Mouse (Mus musculus) limb, embryonic 14.5 days (tissue): ENCODE measurements around the gene Rsg1. TPM values are rescaled to one million over a fixed set of nuclear protein-coding genes. Genes with fewer than 3 reads are reported as not detected.

Experiments used
- ATAC-seq: fragments of 200-750 bp; cut with Nextera tagmentation; 2 replicates; pipeline ENCODE4 v1.8.0; 2017; ENCODE audit warnings: low read depth, moderate number of reproducible peaks, moderate TSS enrichment; ENCODE audit not compliant: low FRiP score
- DNase-seq: peaks from one replicate; pipeline ENCODE4 v3.0.0-alpha.2; 2015; ENCODE audit warnings: low spot score
- H3K27ac ChIP-seq: fragments of 300-500 bp; sonication (generic); replicated peaks from 2 replicates; pipeline ENCODE4 v1.5.1; 2014; ENCODE audit warnings: low read depth, mild to moderate bottlenecking, low read length, moderate library complexity, mixed read lengths
- H3K27me3 ChIP-seq: fragments of 300-500 bp; sonication (generic); 2 replicates; pipeline ENCODE4 v1.6.1; 2014; ENCODE audit warnings: low read length, mixed read lengths; ENCODE audit not compliant: control insufficient read depth, insufficient read depth
- H3K36me3 ChIP-seq: fragments of 300-500 bp; sonication (generic); 2 replicates; pipeline ENCODE4 v1.6.1; 2014; ENCODE audit warnings: mild to moderate bottlenecking, low read length, moderate library complexity, mixed read lengths; ENCODE audit not compliant: control insufficient read depth, insufficient read depth
- H3K4me1 ChIP-seq: fragments of 300-500 bp; sonication (generic); 2 replicates; pipeline ENCODE4 v1.6.1; 2014; ENCODE audit warnings: antibody characterized with exemption, low read length, mixed read lengths; ENCODE audit not compliant: control insufficient read depth, insufficient read depth
- H3K4me2 ChIP-seq: fragments of 300-500 bp; sonication (generic); replicated peaks from 2 replicates; pipeline ENCODE4 v1.6.1; 2014; ENCODE audit warnings: low read depth, mild to moderate bottlenecking, low read length, moderate library complexity; ENCODE audit not compliant: severe bottlenecking
- H3K4me3 ChIP-seq: fragments of 300-500 bp; sonication (generic); replicated peaks from 2 replicates; pipeline ENCODE4 v1.5.1; 2014; ENCODE audit warnings: low read length
- H3K9ac ChIP-seq: fragments of 300-500 bp; sonication (generic); 2 replicates; pipeline ENCODE4 v1.6.1; 2014; ENCODE audit warnings: mild to moderate bottlenecking, low read depth, low read length, moderate library complexity; ENCODE audit not compliant: severe bottlenecking
- H3K9me3 ChIP-seq: fragments of 300-500 bp; sonication (generic); 2 replicates; pipeline ENCODE4 v1.6.1; 2016; ENCODE audit warnings: low read length; ENCODE audit not compliant: control insufficient read depth
- POLR2A ChIP-seq: fragments of 200-500 bp; IDR thresholded peaks from 2 replicates; pipeline ENCODE4 v1.8.0; 2012; ENCODE audit warnings: inconsistent platforms, mild to moderate bottlenecking, moderate library complexity, borderline replicate concordance; ENCODE audit not compliant: insufficient read depth, insufficient read length; ENCODE audit errors: extremely low read depth
- WGBS: fragments of 180-500 bp; shearing (Covaris S2); extraction: QIAGEN DNeasy Blood & Tissue Kit; methylation state at CpG from one replicate; pipeline ENCODE4 v1.1.7; 2014; 5-methylcytosine and 5-hydroxymethylcytosine counted together
- polyA plus RNA-seq, 2 experiments: library from polyadenylated mRNA; depleted of rRNA in 1 of 2; stranded (reverse) in 1 of 2; unstranded in 1 of 2; fragments of >200 nt; fragmentation: Nextera tagmentation in 1 of 2; extraction: Ambion mirVana in 1 of 2; gene quantifications; 2 replicates each; pipeline versions ENCODE4 v1.2.1 to v1.2.3; 2012 to 2014

The Rsg1 gene
- polyA plus RNA-seq, 2 experiments: 3.6 to 5.5 TPM

- Histone ChIP-seq H3K9me3 (no peaks in the 10 kb centered on the region), H3K27me3 (no peaks in the 10 kb centered on the region), H3K4me3 (no peak overlapping the region), H3K9ac (no peak overlapping the region), H3K4me1 (no peaks in the 10 kb centered on the region), H3K27ac (no peak overlapping the region), H3K36me3 (no peaks in the 10 kb centered on the region), H3K4me2 (no peak overlapping the region)
- TF ChIP-seq POLR2A: no peak
- no peak for DNase-seq
- ATAC-seq: no peak
- WGBS: 86% methylated on average over 3 of the region's 3 CpGs
Measured at GRCm38 (mm10) chr4:141265979-141266637, 52.4 kb downstream of the Rsg1 start.

GRCm38 (mm10) chr4:141267250-141267649 is 53.5 kb downstream of the Rsg1 start:
- no peak for ATAC-seq
- WGBS: 65% methylated on average over 3 of the region's 3 CpGs

GRCm38 (mm10) chr4:141267837-141268236 is 54.1 kb downstream of the Rsg1 start:
- H3K27me3 ChIP-seq: no peaks in the 10 kb centered on the region
- WGBS: 48% methylated on average over 9 of the region's 9 CpGs
- no peak overlapping the region for H3K27ac ChIP-seq
- DNase-seq: peak; percentile 51
- no peak overlapping the region for H3K4me2 ChIP-seq
- H3K9ac ChIP-seq: no peak overlapping the region
- TF ChIP-seq POLR2A: no peak
- H3K4me3 ChIP-seq: no peak overlapping the region
- no peak for ATAC-seq
- no peaks in the 10 kb centered on the region; the same call in 1 of the 2 replicates for H3K4me1 ChIP-seq
- no peaks in the 10 kb centered on the region for H3K9me3 ChIP-seq
- no peaks in the 10 kb centered on the region for H3K36me3 ChIP-seq

More at GRCm38 (mm10) chr4:141267250-141267649, 53.5 kb downstream of the Rsg1 start:
- H3K4me3 ChIP-seq: no peak overlapping the region
- TF ChIP-seq POLR2A: no peak
- no peak overlapping the region for H3K9ac ChIP-seq
- no peaks in the 10 kb centered on the region for H3K9me3 ChIP-seq
- H3K36me3 ChIP-seq: no peaks in the 10 kb centered on the region
- no peak for DNase-seq
- H3K4me1 ChIP-seq: no peaks in the 10 kb centered on the region
- no peaks in the 10 kb centered on the region for H3K27me3 ChIP-seq
- no peak overlapping the region for H3K27ac ChIP-seq
- H3K4me2 ChIP-seq: no peak overlapping the region

- Histone ChIP-seq H3K36me3 (no peaks in the 10 kb centered on the region), H3K4me1 (peaks cover under 1% of the 10 kb centered on the region; the same call in 1 of the 2 replicates), H3K27ac (no peak overlapping the region), H3K4me2 (no peak overlapping the region), H3K9ac (no peak overlapping the region), H3K9me3 (no peaks in the 10 kb centered on the region), H3K4me3 (no peak overlapping the region), H3K27me3 (no peaks in the 10 kb centered on the region)
- no peak for DNase-seq
- ATAC-seq: no peak
- 88% methylated on average over 4 of the region's 4 CpGs for WGBS
- no peak for TF ChIP-seq POLR2A
Measured at GRCm38 (mm10) chr4:141268350-141268749, 54.6 kb downstream of the Rsg1 start.

GRCm38 (mm10) chr4:141269080-141269479 is 55.3 kb downstream of the Rsg1 start:
- WGBS: 87% methylated on average over 6 of the region's 6 CpGs
- Histone ChIP-seq H3K27me3 (no peaks in the 10 kb centered on the region), H3K36me3 (no peaks in the 10 kb centered on the region), H3K4me1 (peaks cover 3% of the 10 kb centered on the region; the same call in 1 of the 2 replicates), H3K4me3 (no peak overlapping the region), H3K4me2 (no peak overlapping the region), H3K9me3 (no peaks in the 10 kb centered on the region), H3K27ac (no peak overlapping the region), H3K9ac (no peak overlapping the region)
- no peak for DNase-seq
- ATAC-seq: no peak
- TF ChIP-seq POLR2A: no peak
